Mouse (Mus musculus): ENCODE results near the gene Vps26c. TPM values are rescaled to one million over a fixed set of nuclear protein-coding genes. Genes with fewer than 3 reads are reported as not detected.
A peak's percentile ranks its signal among the peaks of the same experiment; 100 is the strongest.

Gene Vps26c
- total and polyA plus RNA-seq, 2 experiments = 18.8 to 33.1 TPM

DNA sequence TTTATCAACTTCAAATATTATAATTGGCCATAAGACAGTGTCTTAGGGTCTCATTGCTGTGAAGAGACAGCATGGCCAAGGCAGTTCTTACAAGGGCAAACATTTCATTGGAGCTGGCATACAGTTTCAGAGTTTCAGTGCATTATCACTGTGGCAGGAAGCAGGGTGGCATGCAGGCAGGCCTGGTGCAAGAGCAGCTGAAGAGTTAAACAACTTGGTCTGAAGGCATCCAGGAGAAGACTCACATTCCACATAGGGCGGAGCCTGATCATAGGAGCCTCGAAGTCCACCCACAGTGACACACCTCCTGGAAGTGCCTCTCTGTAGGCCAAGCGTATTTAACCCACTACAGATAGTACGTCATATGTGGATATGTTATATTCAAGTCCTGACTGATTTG lies 60.7 kb downstream of the Vps26c start:
- Histone ChIP-seq H3K4me1 (ENCODE audit: control insufficient read depth, insufficient read depth, low read length) (no peaks in the 10 kb centered on the region), H3K4me3 (ENCODE audit: insufficient read depth, low read depth, low read length) (no peak overlapping the region), H3K79me2 (ENCODE audit: control insufficient read depth, insufficient read depth, low read length) (no peaks in the 10 kb centered on the region), H3K27ac (replicated peaks; ENCODE audit: insufficient read depth, low read depth, low read length) (no peak overlapping the region), H3K9ac (ENCODE audit: low read depth, low read length) (no peak overlapping the region), H3K27me3 (ENCODE audit: control insufficient read depth, insufficient read depth, low read length) (no peaks in the 10 kb centered on the region), H3K36me3 (ENCODE audit: control insufficient read depth, insufficient read depth, low read length) (peaks cover 11% of the 10 kb centered on the region; the same call in 1 of the 2 replicates)
- no peak for DNase-seq (ENCODE audit: extremely low read depth, low read depth, low spot score)
- 90% methylated on average over 4 of the region's 4 CpGs for WGBS
- TF ChIP-seq CTCF (IDR thresholded peaks at IDR 0.05; ENCODE audit: low read depth, low read length) = no peak
- TF ChIP-seq POLR2A (IDR thresholded peaks at IDR 0.05; ENCODE audit: extremely low read depth, insufficient read depth, low read length) = no peak

DNA sequence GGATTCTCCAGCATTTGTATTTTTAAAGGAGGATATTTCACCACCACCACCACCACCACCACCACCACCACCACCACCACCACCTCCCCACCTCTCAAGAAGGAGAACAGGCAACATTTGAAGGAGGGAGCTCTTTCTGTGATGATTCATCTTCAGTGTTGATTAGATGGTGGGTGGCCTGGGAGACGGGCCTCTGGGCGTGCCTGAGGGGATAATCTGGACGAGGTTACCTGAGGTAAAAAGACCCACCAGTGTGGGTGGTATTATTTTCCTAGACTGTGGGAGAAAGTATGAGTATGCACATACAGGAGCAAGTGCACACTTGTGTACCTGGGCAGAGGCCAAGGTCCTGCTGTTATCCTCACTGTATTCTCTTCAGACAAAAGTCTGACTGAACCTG lies 62.6 kb downstream of the Vps26c start:
- no peak for DNase-seq (ENCODE audit: extremely low read depth, low read depth, low spot score)
- Histone ChIP-seq H3K36me3 (ENCODE audit: control insufficient read depth, insufficient read depth, low read length) (peaks cover 19% of the 10 kb centered on the region), H3K9ac (ENCODE audit: low read depth, low read length) (no peak overlapping the region), H3K27me3 (ENCODE audit: control insufficient read depth, insufficient read depth, low read length) (no peaks in the 10 kb centered on the region), H3K27ac (replicated peaks; ENCODE audit: insufficient read depth, low read depth, low read length) (no peak overlapping the region), H3K4me1 (ENCODE audit: control insufficient read depth, insufficient read depth, low read length) (no peaks in the 10 kb centered on the region), H3K4me3 (ENCODE audit: insufficient read depth, low read depth, low read length) (no peak overlapping the region), H3K79me2 (ENCODE audit: control insufficient read depth, insufficient read depth, low read length) (no peaks in the 10 kb centered on the region)
- TF ChIP-seq CTCF (IDR thresholded peaks at IDR 0.05; ENCODE audit: low read depth, low read length) (no peak), POLR2A (IDR thresholded peaks at IDR 0.05; ENCODE audit: extremely low read depth, insufficient read depth, low read length) (no peak)
- 85% methylated on average over 3 of the region's 3 CpGs for WGBS

DNA sequence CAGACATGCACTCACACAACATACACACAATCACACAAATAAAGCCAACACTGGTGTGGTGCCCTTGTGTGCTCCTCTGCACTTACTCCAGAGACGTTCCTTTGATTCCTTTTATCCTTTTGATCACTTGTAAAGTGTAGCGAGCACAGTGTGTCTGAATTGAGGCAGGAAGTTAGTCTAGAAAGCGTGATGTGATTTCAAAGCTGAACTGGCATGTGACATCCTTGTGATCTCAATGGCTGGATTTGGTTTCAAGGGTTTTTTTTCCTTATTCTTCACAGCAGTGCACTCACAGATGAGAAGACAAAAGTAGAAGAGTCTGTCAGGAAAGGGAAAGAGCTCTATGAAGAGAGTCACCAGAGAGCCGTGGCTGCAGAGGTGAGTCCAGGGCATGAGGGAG lies 72.5 kb downstream of the Vps26c start:
- WGBS = 89% methylated on average over 4 of the region's 4 CpGs
- TF ChIP-seq POLR2A (IDR thresholded peaks at IDR 0.05; ENCODE audit: extremely low read depth, insufficient read depth, low read length) = no peak
- TF ChIP-seq CTCF (IDR thresholded peaks at IDR 0.05; ENCODE audit: low read depth, low read length) = no peak
- Histone ChIP-seq H3K36me3 (ENCODE audit: control insufficient read depth, insufficient read depth, low read length) (peaks cover 23% of the 10 kb centered on the region), H3K27me3 (ENCODE audit: control insufficient read depth, insufficient read depth, low read length) (no peaks in the 10 kb centered on the region), H3K4me3 (ENCODE audit: insufficient read depth, low read depth, low read length) (no peak overlapping the region), H3K27ac (replicated peaks; ENCODE audit: insufficient read depth, low read depth, low read length) (no peak overlapping the region), H3K9ac (ENCODE audit: low read depth, low read length) (no peak overlapping the region), H3K79me2 (ENCODE audit: control insufficient read depth, insufficient read depth, low read length) (no peaks in the 10 kb centered on the region), H3K4me1 (ENCODE audit: control insufficient read depth, insufficient read depth, low read length) (peaks cover 5% of the 10 kb centered on the region; the same call in 1 of the 2 replicates)
- no peak for DNase-seq (ENCODE audit: extremely low read depth, low read depth, low spot score)

DNA sequence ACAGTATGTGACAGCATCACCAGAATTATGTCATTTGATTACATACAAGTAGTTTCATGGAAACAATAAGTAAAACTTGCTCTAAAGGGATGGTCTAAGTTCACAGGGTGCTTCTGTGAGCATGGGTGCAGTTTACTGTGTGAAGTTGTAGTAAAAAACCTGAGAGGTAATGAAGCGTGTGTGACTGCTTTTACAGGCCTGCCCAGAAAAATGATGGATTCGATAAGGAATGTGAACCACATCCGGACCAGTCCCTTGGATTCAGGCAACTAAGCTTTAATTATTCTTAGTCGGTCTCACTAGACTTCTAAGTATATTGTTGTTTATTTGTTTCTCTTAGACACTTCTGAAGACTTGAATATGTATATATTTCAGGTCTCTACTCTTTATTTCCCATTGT lies 73.9 kb downstream of the Vps26c start:
- H3K4me3 ChIP-seq (ENCODE audit: insufficient read depth, low read depth, low read length) = no peak overlapping the region
- peaks cover 16% of the 10 kb centered on the region for H3K36me3 ChIP-seq (ENCODE audit: control insufficient read depth, insufficient read depth, low read length)
- H3K27ac ChIP-seq (replicated peaks; ENCODE audit: insufficient read depth, low read depth, low read length) = no peak overlapping the region
- no peak for TF ChIP-seq CTCF (IDR thresholded peaks at IDR 0.05; ENCODE audit: low read depth, low read length)
- no peak for TF ChIP-seq POLR2A (IDR thresholded peaks at IDR 0.05; ENCODE audit: extremely low read depth, insufficient read depth, low read length)
- 87% methylated on average over 4 of the region's 4 CpGs for WGBS
- peaks cover 6% of the 10 kb centered on the region; the same call in 1 of the 2 replicates for H3K4me1 ChIP-seq (ENCODE audit: control insufficient read depth, insufficient read depth, low read length)
- H3K27me3 ChIP-seq (ENCODE audit: control insufficient read depth, insufficient read depth, low read length) = no peaks in the 10 kb centered on the region
- no peak overlapping the region for H3K9ac ChIP-seq (ENCODE audit: low read depth, low read length)
- H3K79me2 ChIP-seq (ENCODE audit: control insufficient read depth, insufficient read depth, low read length) = no peaks in the 10 kb centered on the region
- DNase-seq (ENCODE audit: extremely low read depth, low read depth, low spot score) = no peak

DNA sequence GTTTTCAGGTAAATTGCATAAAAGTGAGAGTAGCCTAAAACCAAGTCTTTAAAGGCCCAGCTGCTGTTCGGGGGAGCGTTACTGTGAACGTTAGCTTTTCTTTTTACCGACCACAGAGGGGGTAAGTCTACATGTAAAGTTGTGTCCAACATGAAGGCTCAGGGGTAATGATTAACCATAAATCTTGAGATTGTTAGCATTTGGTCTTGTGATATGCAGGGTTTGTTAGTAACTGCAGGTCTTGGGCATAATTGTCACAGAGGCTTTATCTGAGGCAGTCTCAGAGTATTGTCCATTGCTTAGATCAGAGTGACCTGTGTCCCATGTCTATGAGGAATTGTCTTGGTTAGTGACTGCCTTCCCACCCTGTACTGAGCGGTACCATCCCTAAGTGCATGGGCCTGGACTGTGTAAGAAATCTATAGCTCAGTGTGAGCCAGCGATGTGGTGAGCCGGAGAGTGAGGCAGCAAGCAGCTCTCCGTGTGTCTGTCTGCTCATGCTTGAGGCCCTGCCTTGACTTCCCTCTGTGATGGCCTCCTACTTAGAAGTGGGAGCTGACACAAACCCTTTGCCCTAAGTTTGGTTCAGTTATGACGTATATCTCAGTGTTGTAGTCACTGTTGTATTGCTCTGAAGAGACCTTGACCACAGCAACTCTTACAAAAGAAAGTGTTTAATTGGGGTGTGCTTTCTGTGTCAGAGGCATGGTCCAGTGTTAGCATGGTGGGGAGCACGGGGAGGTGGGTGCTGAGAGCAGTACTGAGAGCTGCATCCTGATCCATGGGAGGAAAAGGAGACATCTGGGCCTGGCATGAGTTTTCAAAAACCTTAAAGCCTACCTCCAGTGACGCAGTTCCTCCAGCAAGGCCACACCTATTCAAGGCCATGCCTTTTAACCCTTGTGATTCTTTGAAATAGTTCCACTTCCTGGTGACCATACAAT lies 74.8 kb downstream of the Vps26c start:
- peak; percentile 39 for DNase-seq (ENCODE audit: extremely low read depth, low read depth, low spot score)
- Histone ChIP-seq H3K36me3 (ENCODE audit: control insufficient read depth, insufficient read depth, low read length) (peaks cover 11% of the 10 kb centered on the region), H3K9ac (ENCODE audit: low read depth, low read length) (no peak overlapping the region)

DNA sequence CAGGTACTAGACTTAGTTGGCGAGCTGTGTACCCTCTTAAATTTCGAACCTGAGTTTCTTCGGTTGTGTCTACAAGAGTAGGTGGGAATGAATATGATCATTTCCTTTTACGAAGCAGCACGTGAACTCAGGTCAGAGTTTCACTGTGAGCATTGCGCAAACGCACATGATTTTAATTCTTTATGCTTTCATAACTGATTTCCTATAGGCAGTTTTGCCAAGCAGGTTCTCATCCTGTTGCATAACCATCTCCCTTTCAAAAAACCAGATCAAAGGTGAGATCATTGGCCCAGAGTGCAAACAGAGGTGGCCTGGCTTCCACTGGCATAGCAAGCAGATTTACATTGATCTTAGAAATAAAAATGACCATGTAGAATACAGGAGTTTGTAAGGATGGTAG lies 77.0 kb downstream of the Vps26c start:
- TF ChIP-seq CTCF (IDR thresholded peaks at IDR 0.05; ENCODE audit: low read depth, low read length) (no peak), POLR2A (IDR thresholded peaks at IDR 0.05; ENCODE audit: extremely low read depth, insufficient read depth, low read length) (no peak)
- no peaks in the 10 kb centered on the region for H3K79me2 ChIP-seq (ENCODE audit: control insufficient read depth, insufficient read depth, low read length)
- peak overlapping the region; percentile 14; the same call in 1 of the 2 replicates for H3K9ac ChIP-seq (ENCODE audit: low read depth, low read length)
- no peaks in the 10 kb centered on the region for H3K27me3 ChIP-seq (ENCODE audit: control insufficient read depth, insufficient read depth, low read length)
- H3K27ac ChIP-seq (replicated peaks; ENCODE audit: insufficient read depth, low read depth, low read length) = peak overlapping the region; percentile 64
- peaks cover 6% of the 10 kb centered on the region; the same call in 1 of the 2 replicates for H3K4me1 ChIP-seq (ENCODE audit: control insufficient read depth, insufficient read depth, low read length)
- H3K36me3 ChIP-seq (ENCODE audit: control insufficient read depth, insufficient read depth, low read length) = peaks cover 7% of the 10 kb centered on the region
- H3K4me3 ChIP-seq (ENCODE audit: insufficient read depth, low read depth, low read length) = peak overlapping the region; percentile 14
- DNase-seq (ENCODE audit: extremely low read depth, low read depth, low spot score) = peak; percentile 93
- 28% methylated on average over 7 of the region's 7 CpGs for WGBS

More for the DNA sequence above, 74.8 kb downstream of the Vps26c start:
- Histone ChIP-seq H3K79me2 (ENCODE audit: control insufficient read depth, insufficient read depth, low read length) (no peaks in the 10 kb centered on the region), H3K4me1 (ENCODE audit: control insufficient read depth, insufficient read depth, low read length) (peaks cover 6% of the 10 kb centered on the region; the same call in 1 of the 2 replicates), H3K27ac (replicated peaks; ENCODE audit: insufficient read depth, low read depth, low read length) (no peak overlapping the region), H3K27me3 (ENCODE audit: control insufficient read depth, insufficient read depth, low read length) (no peaks in the 10 kb centered on the region), H3K4me3 (ENCODE audit: insufficient read depth, low read depth, low read length) (no peak overlapping the region)
- WGBS = 69% methylated on average over 11 of the region's 11 CpGs
- TF ChIP-seq POLR2A (IDR thresholded peaks at IDR 0.05; ENCODE audit: extremely low read depth, insufficient read depth, low read length) (no peak), CTCF (IDR thresholded peaks at IDR 0.05; ENCODE audit: low read depth, low read length) (no peak)

Data from liver, adult 2 months (tissue).